Mouse (Mus musculus) intestine, embryonic 14.5 days (tissue): ENCODE data around the gene Abcc8. TPM values are rescaled to one million over a fixed set of nuclear protein-coding genes. Genes with fewer than 3 reads are reported as not detected.
"Not testable (repeated sequence)": the region's sequence is repeated elsewhere in the genome, so short reads cannot be mapped to it uniquely, and the experiment has no call there.

Experiments
- ATAC-seq: fragments of 200-750 bp; cut with Nextera tagmentation; replicated peaks from 2 replicates; pipeline ENCODE4 v1.8.0; 2017; ENCODE audit warnings: low read depth, moderate number of reproducible peaks, moderate TSS enrichment, moderate library complexity; ENCODE audit not compliant: low FRiP score, low TSS enrichment
- DNase-seq: peaks from one replicate; pipeline ENCODE4 v3.0.0-alpha.2; 2018; ENCODE audit warnings: low spot score
- H3K27ac ChIP-seq: fragments of 300-500 bp; sonication (generic); 2 replicates; pipeline ENCODE4 v1.5.1; 2014; ENCODE audit warnings: low read depth, mild to moderate bottlenecking, control low read depth
- H3K27me3 ChIP-seq: fragments of 300-500 bp; sonication (generic); replicated peaks from 2 replicates; pipeline ENCODE4 v1.6.1; 2014; ENCODE audit warnings: low read length, control low read depth; ENCODE audit not compliant: control insufficient read depth, insufficient read depth
- H3K36me3 ChIP-seq: fragments of 300-500 bp; sonication (generic); 2 replicates; pipeline ENCODE4 v1.6.1; 2014; ENCODE audit warnings: low read length, control low read depth; ENCODE audit not compliant: control insufficient read depth, insufficient read depth
- H3K4me1 ChIP-seq: fragments of 300-500 bp; sonication (generic); replicated peaks from 2 replicates; pipeline ENCODE4 v1.6.1; 2014; ENCODE audit warnings: low read length, control low read depth, mixed read lengths; ENCODE audit not compliant: control insufficient read depth, insufficient read depth
- H3K4me2 ChIP-seq: fragments of 300-500 bp; sonication (generic); 2 replicates; pipeline ENCODE4 v1.6.1; 2014; ENCODE audit warnings: low read length
- H3K4me3 ChIP-seq: fragments of 300-500 bp; sonication (generic); 2 replicates; pipeline ENCODE4 v1.5.1; 2014; ENCODE audit warnings: low read depth, low read length, control low read depth, mixed read lengths
- H3K9ac ChIP-seq: fragments of 300-500 bp; sonication (generic); 2 replicates; pipeline ENCODE4 v1.6.1; 2014; ENCODE audit warnings: mild to moderate bottlenecking, low read length
- H3K9me3 ChIP-seq: fragments of 300-500 bp; sonication (generic); 2 replicates; pipeline ENCODE4 v1.6.1; 2016; ENCODE audit warnings: low read length, control low read depth; ENCODE audit not compliant: control insufficient read depth
- WGBS: fragments of 180-500 bp; shearing (Covaris S2); extraction: QIAGEN DNeasy Blood & Tissue Kit; methylation state at CpG from one replicate; pipeline ENCODE4 v1.1.7; 2014; 5-methylcytosine and 5-hydroxymethylcytosine counted together
- polyA plus RNA-seq: library from polyadenylated mRNA; unstranded; fragments of >200 nt; fragmentation: Nextera tagmentation; extraction: Ambion mirVana; gene quantifications from 2 replicates; pipeline ENCODE4 v1.2.1, GENCODE M21; 2014

Gene Abcc8
- polyA plus RNA-seq, 1 experiment from 2014 or later = 7.6 TPM

- DNase-seq = peak; percentile 76
These were observed 24.2 kb upstream of the Abcc8 start for GRCm38 (mm10) chr7:46204046-46204471.

GRCm38 (mm10) chr7:46201649-46202048 is 21.8 kb upstream of the Abcc8 start:
- Histone ChIP-seq H3K4me2 (peak overlapping the region; percentile 25; the same call in 1 of the 2 replicates), H3K4me3 (no peak overlapping the region), H3K9ac (no peak overlapping the region), H3K36me3 (no peaks in the 10 kb centered on the region), H3K27me3 (no peaks in the 10 kb centered on the region), H3K4me1 (no peaks in the 10 kb centered on the region), H3K9me3 (no peaks in the 10 kb centered on the region), H3K27ac (no peak overlapping the region)
- WGBS = 18% methylated on average over 14 of the region's 14 CpGs
- DNase-seq (no peak), ATAC-seq (no peak)

More at GRCm38 (mm10) chr7:46204046-46204471, 24.2 kb upstream of the Abcc8 start:
- Histone ChIP-seq H3K9ac (no peak overlapping the region), H3K9me3 (no peaks in the 10 kb centered on the region), H3K4me1 (no peaks in the 10 kb centered on the region), H3K27ac (no peak overlapping the region), H3K4me2 (no peak overlapping the region), H3K4me3 (no peak overlapping the region), H3K27me3 (no peaks in the 10 kb centered on the region), H3K36me3 (no peaks in the 10 kb centered on the region)
- ATAC-seq = no peak
- 36% methylated on average over 11 of the region's 11 CpGs for WGBS

GRCm38 (mm10) chr7:46200021-46200420 is 20.2 kb upstream of the Abcc8 start:
- no peak overlapping the region for H3K9ac ChIP-seq
- no peak overlapping the region for H3K4me3 ChIP-seq
- ATAC-seq (no peak), DNase-seq (no peak)
- no peak overlapping the region for H3K4me2 ChIP-seq
- H3K36me3 ChIP-seq = no peaks in the 10 kb centered on the region
- no peak overlapping the region for H3K27ac ChIP-seq
- no peaks in the 10 kb centered on the region for H3K9me3 ChIP-seq
- no peaks in the 10 kb centered on the region for H3K27me3 ChIP-seq
- WGBS = 73% methylated on average over 6 of the region's 6 CpGs
- H3K4me1 ChIP-seq = no peaks in the 10 kb centered on the region

- no peaks in the 10 kb centered on the region for H3K27me3 ChIP-seq
- H3K9ac ChIP-seq = no peak overlapping the region
- no peak overlapping the region for H3K4me2 ChIP-seq
- H3K27ac ChIP-seq = no peak overlapping the region
- H3K4me1 ChIP-seq = no peaks in the 10 kb centered on the region
- DNase-seq = no peak
- no peaks in the 10 kb centered on the region for H3K36me3 ChIP-seq
- no peak for ATAC-seq
- no peaks in the 10 kb centered on the region for H3K9me3 ChIP-seq
- 72% methylated on average over 5 of the region's 5 CpGs for WGBS
- no peak overlapping the region for H3K4me3 ChIP-seq
These were observed 15.5 kb upstream of the Abcc8 start for GRCm38 (mm10) chr7:46195356-46195755.

GRCm38 (mm10) chr7:46184232-46184631 is 4.4 kb upstream of the Abcc8 start:
- Histone ChIP-seq H3K27me3 (peaks cover 18% of the 10 kb centered on the region), H3K9me3 (no peaks in the 10 kb centered on the region), H3K4me2 (no peak overlapping the region), H3K36me3 (no peaks in the 10 kb centered on the region), H3K9ac (no peak overlapping the region), H3K4me1 (peaks cover 5% of the 10 kb centered on the region), H3K27ac (no peak overlapping the region), H3K4me3 (no peak overlapping the region)
- ATAC-seq (no peak), DNase-seq (no peak)

- peaks cover 5% of the 10 kb centered on the region for H3K4me1 ChIP-seq
- H3K36me3 ChIP-seq = no peaks in the 10 kb centered on the region
- H3K27me3 ChIP-seq = peaks cover 30% of the 10 kb centered on the region
- 4% methylated on average over 3 of the region's 3 CpGs for WGBS
- ATAC-seq (no peak), DNase-seq (peak; percentile 71)
- H3K4me3 ChIP-seq = no peak overlapping the region
- H3K9ac ChIP-seq = no peak overlapping the region
- H3K9me3 ChIP-seq = no peaks in the 10 kb centered on the region
- no peak overlapping the region for H3K4me2 ChIP-seq
- no peak overlapping the region for H3K27ac ChIP-seq
These were observed 1.8 kb upstream of the Abcc8 start for GRCm38 (mm10) chr7:46181590-46181989.

GRCm38 (mm10) chr7:46168980-46169379 is 10.9 kb downstream of the Abcc8 start:
- not testable (repeated sequence) for H3K4me3 ChIP-seq, H3K36me3 ChIP-seq, H3K27me3 ChIP-seq, H3K9ac ChIP-seq, H3K4me2 ChIP-seq, H3K9me3 ChIP-seq, DNase-seq, ATAC-seq, H3K27ac ChIP-seq, H3K4me1 ChIP-seq
- 71% methylated on average over 1 of the region's 1 CpGs for WGBS

- Histone ChIP-seq H3K4me2 (no peak overlapping the region), H3K4me1 (no peaks in the 10 kb centered on the region), H3K36me3 (no peaks in the 10 kb centered on the region), H3K9ac (no peak overlapping the region), H3K9me3 (no peaks in the 10 kb centered on the region), H3K4me3 (no peak overlapping the region), H3K27me3 (no peaks in the 10 kb centered on the region), H3K27ac (no peak overlapping the region)
- ATAC-seq (no peak), DNase-seq (no peak)
- 87% methylated on average over 6 of the region's 6 CpGs for WGBS
These were observed 11.4 kb downstream of the Abcc8 start for GRCm38 (mm10) chr7:46168402-46168801.

GRCm38 (mm10) chr7:46167901-46168300 is 11.9 kb downstream of the Abcc8 start:
- DNase-seq (no peak), ATAC-seq (no peak)
- 92% methylated on average over 7 of the region's 7 CpGs for WGBS

More at GRCm38 (mm10) chr7:46167901-46168300, 11.9 kb downstream of the Abcc8 start:
- Histone ChIP-seq H3K4me3 (no peak overlapping the region), H3K4me1 (no peaks in the 10 kb centered on the region), H3K36me3 (no peaks in the 10 kb centered on the region), H3K4me2 (no peak overlapping the region), H3K27ac (no peak overlapping the region), H3K9me3 (no peaks in the 10 kb centered on the region), H3K9ac (no peak overlapping the region), H3K27me3 (no peaks in the 10 kb centered on the region)
